Mouse (Mus musculus): ENCODE results near the gene AC124108.1.

AC124108.1 gene

DNA sequence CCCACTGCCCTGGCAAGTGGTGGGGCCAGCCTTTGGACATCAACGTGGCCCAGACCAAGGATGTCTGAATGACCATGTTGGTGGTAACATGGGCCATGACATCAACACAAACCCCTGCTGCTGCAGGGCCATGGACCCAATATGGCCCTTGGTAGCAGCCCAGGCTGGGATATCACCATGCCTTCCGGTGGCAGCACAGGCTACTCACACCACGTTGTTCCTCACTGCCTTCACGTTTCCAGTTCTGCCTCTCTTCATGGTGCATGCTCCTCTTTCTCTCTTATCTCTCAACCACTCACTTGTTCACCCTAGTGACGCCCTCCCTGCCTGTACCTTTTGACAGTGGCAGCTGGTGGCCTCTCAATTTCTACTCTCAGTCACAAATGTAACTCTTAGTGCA, 53.8 kb downstream of the AC124108.1 start:
- no peak for DNase-seq (ENCODE audit: low read depth, low spot score)

- DNase-seq (ENCODE audit: low read depth, low spot score) = no peak
Measured at GRCm38 (mm10) chr1:132246137-132246536, 54.9 kb downstream of the AC124108.1 start.

- DNase-seq (ENCODE audit: low read depth, low spot score) = no peak
Measured at GRCm38 (mm10) chr1:132246641-132247040, 55.4 kb downstream of the AC124108.1 start.

- peak; percentile 29 for DNase-seq (ENCODE audit: low read depth, low spot score)
Measured at GRCm38 (mm10) chr1:132254467-132254866, 63.2 kb downstream of the AC124108.1 start.

All from A20 (cell line).